ENCODE assay signal across 9 mouse cellular contexts in the genomic region with DNA sequence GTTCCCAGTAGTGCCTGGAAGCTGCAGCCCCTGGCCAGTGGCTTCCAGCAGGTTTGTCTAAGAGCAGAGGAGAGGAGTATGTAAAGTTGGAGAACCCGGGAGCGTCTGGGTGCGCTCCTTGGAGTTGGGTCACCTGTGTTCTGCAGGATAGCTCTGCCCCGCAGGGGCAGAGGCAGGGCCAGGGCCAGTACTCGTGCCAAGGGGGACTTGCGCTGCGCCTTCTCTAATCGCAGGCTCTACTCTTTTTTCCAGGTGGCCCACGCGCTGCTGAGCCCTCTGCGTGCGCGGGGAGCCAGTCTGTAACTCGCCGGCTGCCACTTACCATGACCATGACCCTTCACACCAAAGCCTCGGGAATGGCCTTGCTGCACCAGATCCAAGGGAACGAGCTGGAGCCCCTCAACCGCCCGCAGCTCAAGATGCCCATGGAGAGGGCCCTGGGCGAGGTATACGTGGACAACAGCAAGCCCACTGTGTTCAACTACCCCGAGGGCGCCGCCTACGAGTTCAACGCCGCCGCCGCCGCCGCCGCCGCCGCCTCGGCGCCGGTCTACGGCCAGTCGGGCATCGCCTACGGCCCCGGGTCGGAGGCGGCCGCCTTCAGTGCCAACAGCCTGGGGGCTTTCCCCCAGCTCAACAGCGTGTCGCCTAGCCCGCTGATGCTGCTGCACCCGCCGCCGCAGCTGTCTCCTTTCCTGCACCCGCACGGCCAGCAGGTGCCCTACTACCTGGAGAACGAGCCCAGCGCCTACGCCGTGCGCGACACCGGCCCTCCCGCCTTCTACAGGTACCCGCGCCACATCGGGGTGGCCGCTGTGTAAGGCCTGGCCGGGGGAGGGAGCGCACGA.
A peak's percentile ranks its signal among the peaks of the same experiment; 100 is the strongest.
DNase-seq lines count a peak whose midpoint lies in the region; ATAC-seq lines count a peak whose summit lies in the region.
"Had no signal": no experiment of that assay in that cellular context is flagged by ENCODE, and none has a peak within 500 bp of the region (broad histone marks: within the 10 kb centered on the region; RNA-seq: fewer than 3 reads in every experiment).

No protein-coding gene starts in this region.

- H3K9ac ChIP-seq in heart, embryonic 14.5 days (ENCODE audit: low read length): peak overlapping the region; percentile 56
- H3K9ac ChIP-seq in stomach, embryonic 14.5 days (replicated peaks; ENCODE audit: low read depth, low read length): 0 out of 2 replicates have a peak overlapping the region, but pooled peaks have one; percentile 6

- no peak overlapping the region for H3K27ac ChIP-seq in heart, embryonic 14.5 days (replicated peaks in 1 of 2; ENCODE audit: control insufficient read depth in 1 of 2, insufficient read depth in 1 of 2, low read depth in 2 of 2, low read length in 2 of 2)
- H3K27ac ChIP-seq in forebrain, embryonic 10.5 days: no peak overlapping the region
- no peak overlapping the region for H3K27ac ChIP-seq in stomach, embryonic 14.5 days (ENCODE audit: low read length)

- peaks cover 5 to 9% of the 10 kb centered on the region in 2 experiments; a peak in 3 of 4 replicates for H3K4me1 ChIP-seq in heart, embryonic 14.5 days (ENCODE audit: control insufficient read depth in 2 of 2, insufficient read depth in 2 of 2, low read length in 2 of 2)
- peaks cover 19% of the 10 kb centered on the region for H3K4me1 ChIP-seq in forebrain, embryonic 10.5 days
- peaks cover 6% of the 10 kb centered on the region; the same call in 1 of the 2 replicates for H3K4me1 ChIP-seq in stomach, embryonic 14.5 days (ENCODE audit: control insufficient read depth, insufficient read depth, low read length)

- WGBS in heart, embryonic 14.5 days: 1% methylated on average over 62 of the region's 68 CpGs
- WGBS in forebrain, embryonic 10.5 days: 2% methylated on average over 68 of the region's 68 CpGs
- under 1% methylated on average over 68 of the region's 68 CpGs for WGBS in stomach, embryonic 14.5 days

- peak overlapping the region; percentile 97 for H3K4me2 ChIP-seq in heart, embryonic 14.5 days (ENCODE audit: low read length)
- H3K4me2 ChIP-seq in stomach, embryonic 14.5 days (replicated peaks; ENCODE audit: low read depth, low read length): peak overlapping the region; percentile 84

- H3K9me3 ChIP-seq in heart, embryonic 14.5 days (ENCODE audit: control insufficient read depth, low read length): no peaks in the 10 kb centered on the region
- H3K9me3 ChIP-seq in forebrain, embryonic 10.5 days: no peaks in the 10 kb centered on the region
- no peaks in the 10 kb centered on the region for H3K9me3 ChIP-seq in stomach, embryonic 14.5 days (ENCODE audit: control insufficient read depth, low read depth, low read length)

- no peaks in the 10 kb centered on the region for H3K36me3 ChIP-seq in heart, embryonic 14.5 days (ENCODE audit: control insufficient read depth, insufficient read depth, low read length)
- H3K36me3 ChIP-seq in forebrain, embryonic 10.5 days (replicated peaks): no peaks in the 10 kb centered on the region
- no peaks in the 10 kb centered on the region for H3K36me3 ChIP-seq in stomach, embryonic 14.5 days (ENCODE audit: control insufficient read depth, insufficient read depth, low read length)

- H3K27me3 ChIP-seq in heart, embryonic 14.5 days (ENCODE audit: control insufficient read depth, insufficient read depth, low read length): peaks cover 42% of the 10 kb centered on the region
- H3K27me3 ChIP-seq in forebrain, embryonic 10.5 days (ENCODE audit: poor library complexity, severe bottlenecking): peaks cover 68% of the 10 kb centered on the region
- peaks cover 23% of the 10 kb centered on the region for H3K27me3 ChIP-seq in stomach, embryonic 14.5 days (ENCODE audit: control insufficient read depth, insufficient read depth, low read length)

- H3K4me3 ChIP-seq in heart, embryonic 14.5 days (ENCODE audit: control insufficient read depth in 1 of 2, insufficient read depth in 1 of 2, low read depth in 1 of 2, low read length in 2 of 2): peak overlapping the region; percentile 53 to 55
- H3K4me3 ChIP-seq in forebrain, embryonic 10.5 days: peak overlapping the region; percentile 61
- H3K4me3 ChIP-seq in stomach, embryonic 14.5 days (ENCODE audit: low read depth, low read length): peak overlapping the region; percentile 41

- no peak for DNase-seq in heart, postnatal 4 days
- peak; percentile 38 for DNase-seq in adrenal gland, postnatal 10 days
- peak; percentile 37 for DNase-seq in forebrain, embryonic 10.5 days (ENCODE audit: extremely low spot score, low spot score)
- peak; percentile 8 for DNase-seq in kidney, adult 9 months
- DNase-seq in layer of hippocampus, postnatal 25 days (ENCODE audit: extremely low spot score in 1 of 2, low spot score in 1 of 2): no peak

- ATAC-seq in heart, embryonic 14.5 days (ENCODE audit: insufficient number of reproducible peaks, insufficient read depth, low FRiP score, low read depth): no peak
- ATAC-seq in megakaryocyte-erythroid progenitor cell, adult 5-6 weeks (replicated peaks; ENCODE audit: low FRiP score, low TSS enrichment, poor library complexity, severe bottlenecking): peak; percentile 26; the same call in 1 of the 2 replicates
- ATAC-seq in stomach, embryonic 14.5 days (ENCODE audit: insufficient number of reproducible peaks, insufficient read depth, low FRiP score, low read depth): peak; percentile 72
- ATAC-seq: Patski had no signal

Comparison
In these comparisons a context has a peak if more than half of its experiments do, and no peak if none do; other contexts are left out.
1. DNase-seq: peak in adrenal gland, postnatal 10 days (single experiment), forebrain, embryonic 10.5 days (single experiment) and kidney, adult 9 months (single experiment); none in heart, postnatal 4 days (single experiment) and layer of hippocampus, postnatal 25 days (0 of 2).
2. Peak in every context shown above with its lines, with median percentiles within 50 percentile points of each other: H3K4me3 ChIP-seq.